Mouse (Mus musculus) lung, adult 2 months (tissue): ENCODE results near the gene Pold2.

Source experiments
- CTCF ChIP-seq: fragments of 200-500 bp; IDR thresholded peaks from 2 replicates; pipeline ENCODE4 v1.5.1; 2011; ENCODE audit warnings: mild to moderate bottlenecking, low read length, control low read depth; ENCODE audit not compliant: insufficient read depth
- POLR2A ChIP-seq: fragments of 200-500 bp; IDR thresholded peaks from 2 replicates; pipeline ENCODE4 v1.6.1; 2011; ENCODE audit warnings: low read depth, mild to moderate bottlenecking, control low read depth, low read length, borderline replicate concordance; ENCODE audit errors: extremely low read depth

- no peak for TF ChIP-seq CTCF
- no peak for TF ChIP-seq POLR2A
Observed at GRCm38 (mm10) chr11:5882518-5882917, 4.4 kb upstream of the Pold2 start.
